Mouse (Mus musculus) ES-E14 (cell line): Measurements from ENCODE around the gene Srd5a1.

ENCODE experiments used
- ZC3H11A ChIP-seq: IDR thresholded peaks from 2 replicates; pipeline ENCODE4 v1.6.1; 2012; ENCODE audit warnings: low read depth, mild to moderate bottlenecking, inconsistent platforms, low read length, borderline replicate concordance
- ZNF384 ChIP-seq: IDR thresholded peaks from 2 replicates; pipeline ENCODE4 v1.6.1; 2012; ENCODE audit warnings: low read depth, low read length, inconsistent platforms

DNA sequence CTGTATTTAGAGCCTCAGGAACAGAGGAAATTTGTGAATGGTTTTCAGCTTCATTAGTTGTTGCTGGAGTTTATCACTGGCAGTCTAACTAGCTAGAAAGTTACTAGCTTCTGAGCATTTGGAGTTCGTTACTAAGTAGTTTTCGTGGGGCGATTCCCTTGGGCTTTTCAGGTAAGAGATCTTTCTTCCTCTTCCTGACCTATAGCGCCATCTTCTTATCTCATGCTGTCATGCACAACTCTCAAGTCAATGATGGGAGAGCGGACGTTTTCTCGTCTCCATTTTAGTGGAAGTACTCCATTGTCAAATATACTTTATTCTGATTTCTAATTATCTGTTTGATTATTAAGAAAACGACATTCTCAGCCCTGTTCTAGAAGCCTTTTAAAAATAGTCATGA is 61.3 kb downstream of the Srd5a1 start:
- no peak for TF ChIP-seq ZNF384
- TF ChIP-seq ZC3H11A: no peak
